Mouse (Mus musculus) CD4-positive naive resting alpha-beta T cell, adult 76 days (primary cell): ENCODE measurements around the gene Zfp54. TPM values are rescaled to one million over a fixed set of nuclear protein-coding genes. Genes with fewer than 3 reads are reported as not detected.

Source experiments
- total RNA-seq: library from RNA; stranded (reverse); gene quantifications from one replicate; pipeline ENCODE4 v1.2.4, GENCODE M21; 2023

Zfp54 gene
- 1.8 TPM for total RNA-seq

GRCm38 (mm10) chr17:21422664-21423599 is at the start of gene Zfp54:
Gene Zfp54 (plus strand): TSS chr17:21423227.

GRCm38 (mm10) chr17:21383391-21384056 is 39.5 kb upstream of the Zfp54 start, which contains the start of gene Zfp677:
Gene Zfp677 (plus strand): TSS chr17:21383748.

GRCm38 (mm10) chr17:21450138-21450704 is 27.2 kb downstream of the Zfp54 start, which contains the start of gene Zfp51:
Gene Zfp51 (plus strand): TSS chr17:21450374.

Other genes starting within 250 kb of the Zfp54 start
- gene Vmn1r234, start 197.1 kb upstream of the Zfp54 start, total RNA-seq = not detected
- not detected for gene Vmn1r235, start 166.8 kb upstream of the Zfp54 start, total RNA-seq
- gene Vmn1r236, start 140.3 kb upstream of the Zfp54 start, total RNA-seq = not detected
- not detected for gene Vmn1r237, start 111.4 kb upstream of the Zfp54 start, total RNA-seq
- 6.3 TPM for gene Zfp677, start 39.5 kb upstream of the Zfp54 start, total RNA-seq
- gene Zfp51, start 27.1 kb downstream of the Zfp54 start, total RNA-seq = 25.6 TPM
- gene Zfp53, start 65.8 kb downstream of the Zfp54 start, total RNA-seq = 35.9 TPM
- gene Zfp52, start 112.3 kb downstream of the Zfp54 start, total RNA-seq = 5.1 TPM
- 0.82 TPM for gene Zfp948, start 143.8 kb downstream of the Zfp54 start, total RNA-seq
- gene Zfp983, start 227.4 kb downstream of the Zfp54 start, total RNA-seq = 6.9 TPM